Mouse (Mus musculus): ENCODE results near the gene Iqcb1.
A peak's percentile ranks its signal among the peaks of the same experiment; 100 is the strongest.
"Not testable (repeated sequence)": the region's sequence is repeated elsewhere in the genome, so short reads cannot be mapped to it uniquely, and the experiment has no call there.

Gene Iqcb1

GRCm38 (mm10) chr16:36828054-36828786, at the start of gene Iqcb1:
Gene Iqcb1 (plus strand): TSS chr16:36828385.
- DNase-seq: peak; percentile 86

- no peak for DNase-seq
These were observed 44.0 kb upstream of the Iqcb1 start for GRCm38 (mm10) chr16:36784146-36784545.

GRCm38 (mm10) chr16:36784594-36785313, 43.4 kb upstream of the Iqcb1 start, which contains the start of gene Slc15a2:
Gene Slc15a2 (minus strand): TSS chr16:36784962.
- DNase-seq: peak; percentile 42

GRCm38 (mm10) chr16:36786466-36786865, 41.7 kb upstream of the Iqcb1 start:
- no peak for DNase-seq

- DNase-seq: no peak
These were observed 38.0 kb upstream of the Iqcb1 start for GRCm38 (mm10) chr16:36790166-36790565.

GRCm38 (mm10) chr16:36794976-36795375, 33.2 kb upstream of the Iqcb1 start:
- no peak for DNase-seq

- DNase-seq: no peak
These were observed 29.9 kb upstream of the Iqcb1 start for GRCm38 (mm10) chr16:36798334-36798733.

- no peak for DNase-seq
These were observed 25.8 kb upstream of the Iqcb1 start for GRCm38 (mm10) chr16:36802361-36802760.

GRCm38 (mm10) chr16:36808616-36809015, 19.6 kb upstream of the Iqcb1 start:
- no peak for DNase-seq

- no peak for DNase-seq
These were observed 14.5 kb upstream of the Iqcb1 start for GRCm38 (mm10) chr16:36813680-36814079.

- DNase-seq: no peak
These were observed 11.3 kb upstream of the Iqcb1 start for GRCm38 (mm10) chr16:36816916-36817315.

GRCm38 (mm10) chr16:36817321-36817926, 10.8 kb upstream of the Iqcb1 start:
- peak; percentile 67 for DNase-seq

- DNase-seq: no peak
These were observed 8.2 kb upstream of the Iqcb1 start for GRCm38 (mm10) chr16:36820016-36820415.

GRCm38 (mm10) chr16:36820747-36821146, 7.4 kb upstream of the Iqcb1 start:
- DNase-seq: no peak

- no peak for DNase-seq
These were observed 6.7 kb upstream of the Iqcb1 start for GRCm38 (mm10) chr16:36821474-36821873.

- DNase-seq: no peak
These were observed 553 bp upstream of the Iqcb1 start for GRCm38 (mm10) chr16:36827611-36828053.

GRCm38 (mm10) chr16:36828820-36829219, 635 bp downstream of the Iqcb1 start:
- no peak for DNase-seq

GRCm38 (mm10) chr16:36846894-36847293, 18.7 kb downstream of the Iqcb1 start:
- DNase-seq: not testable (repeated sequence)

GRCm38 (mm10) chr16:36851202-36851601, 23.0 kb downstream of the Iqcb1 start:
- DNase-seq: no peak

- no peak for DNase-seq
These were observed 35.4 kb downstream of the Iqcb1 start for GRCm38 (mm10) chr16:36863585-36863984.

- DNase-seq: no peak
These were observed 41.3 kb downstream of the Iqcb1 start for GRCm38 (mm10) chr16:36869442-36869841.

- peak; percentile 95 for DNase-seq
These were observed 46.5 kb downstream of the Iqcb1 start, which contains the start of the genes Eaf2 and Golgb1 for GRCm38 (mm10) chr16:36874583-36875275. Gene Eaf2 (minus strand): TSS chr16:36875003. Gene Golgb1 (plus strand): TSS chr16:36875140.
